Mouse (Mus musculus) thymus, postnatal 4 days (tissue): ENCODE results near the gene Ubald2.
"Not testable (repeated sequence)": the region's sequence is repeated elsewhere in the genome, so short reads cannot be mapped to it uniquely, and the experiment has no call there.

ENCODE experiments used
- DNase-seq: peaks from one replicate; pipeline ENCODE4 v3.0.0; 2021

The Ubald2 gene

GRCm38 (mm10) chr11:116433356-116434286, at the start of gene Ubald2:
Gene Ubald2, plus strand, starts transcription at chr11:116434094.
- DNase-seq = peak; percentile 98

- no peak for DNase-seq
Measured at GRCm38 (mm10) chr11:116384171-116384570, 49.7 kb upstream of the Ubald2 start.

GRCm38 (mm10) chr11:116385999-116386398, 47.9 kb upstream of the Ubald2 start:
- no peak for DNase-seq

DNA sequence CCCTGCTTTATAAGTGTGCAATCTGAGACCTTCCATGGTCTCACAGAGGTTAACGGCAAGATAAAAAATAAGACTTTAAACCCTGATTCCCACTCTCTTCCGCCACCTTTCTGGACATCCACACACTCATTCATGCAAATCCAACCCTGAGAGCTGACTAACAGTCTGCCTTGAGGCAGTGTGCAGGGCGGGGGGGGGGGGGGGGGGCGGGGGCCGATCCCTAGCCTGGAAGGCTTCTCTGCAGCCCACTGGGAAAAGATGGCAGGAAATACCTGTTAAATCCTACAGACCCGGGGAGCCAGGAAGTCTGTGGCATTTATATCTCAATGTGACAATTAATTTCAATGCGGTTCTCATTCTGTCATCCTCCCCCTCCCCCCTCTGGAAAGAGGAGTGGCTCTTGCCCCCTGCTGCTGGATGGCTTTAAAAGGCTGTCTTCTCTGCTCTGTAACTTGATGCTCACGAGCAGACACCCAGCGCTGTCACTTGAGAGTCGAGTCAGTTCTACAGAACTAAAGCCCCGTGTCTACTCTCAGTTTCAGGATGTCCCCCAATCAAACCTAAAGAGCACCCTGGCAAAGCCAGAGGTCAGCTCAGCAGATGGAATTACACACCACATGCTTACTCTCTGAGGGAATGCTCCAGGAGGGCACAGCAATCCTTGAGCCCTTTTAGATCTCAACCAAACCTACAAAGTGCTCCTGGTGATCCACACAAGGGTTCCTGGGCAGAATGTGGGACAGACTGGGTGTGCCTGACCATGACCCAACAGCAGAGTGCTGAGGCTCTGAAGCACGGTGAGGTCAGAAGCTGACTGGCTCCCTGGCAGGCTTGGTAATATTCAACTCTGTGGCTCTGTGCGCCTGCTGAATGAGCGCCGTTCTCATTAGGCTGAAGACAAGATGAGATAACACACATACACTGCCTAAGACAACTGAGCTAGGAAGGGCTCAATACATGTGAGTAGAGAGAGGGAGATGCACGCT, 46.5 kb upstream of the Ubald2 start:
- no peak for DNase-seq

DNA sequence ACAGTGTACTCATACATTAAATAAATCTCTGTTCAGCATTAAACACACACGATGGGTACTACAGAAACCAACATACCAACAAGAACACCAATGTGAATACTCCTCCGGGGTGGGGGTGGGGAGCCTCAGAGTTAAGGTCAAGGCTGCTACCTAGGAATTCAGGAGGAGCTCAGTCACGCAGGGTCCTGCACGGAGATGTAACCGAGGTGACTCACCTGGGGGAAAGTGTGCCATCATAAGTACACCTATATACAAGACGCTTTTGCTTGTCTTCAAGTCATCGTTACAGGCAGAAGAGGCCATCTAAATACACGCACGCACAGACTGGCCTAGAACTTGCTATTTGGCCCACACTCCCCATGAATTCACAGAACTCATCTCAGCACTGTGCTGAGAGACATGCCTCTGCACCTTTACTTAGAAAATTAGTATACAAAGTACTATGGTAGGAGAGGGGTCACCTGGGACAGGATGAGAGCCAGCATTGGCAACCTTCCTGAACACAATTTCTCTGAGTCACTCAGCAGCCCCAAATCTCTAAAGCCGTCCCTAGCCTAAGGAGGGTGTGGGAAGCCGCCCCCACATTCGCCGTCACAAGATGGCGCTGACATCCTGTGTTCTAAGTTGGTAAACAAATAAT, 44.9 kb upstream of the Ubald2 start:
- DNase-seq = peak; percentile 56

GRCm38 (mm10) chr11:116394769-116395168, 39.1 kb upstream of the Ubald2 start:
- no peak for DNase-seq

DNA sequence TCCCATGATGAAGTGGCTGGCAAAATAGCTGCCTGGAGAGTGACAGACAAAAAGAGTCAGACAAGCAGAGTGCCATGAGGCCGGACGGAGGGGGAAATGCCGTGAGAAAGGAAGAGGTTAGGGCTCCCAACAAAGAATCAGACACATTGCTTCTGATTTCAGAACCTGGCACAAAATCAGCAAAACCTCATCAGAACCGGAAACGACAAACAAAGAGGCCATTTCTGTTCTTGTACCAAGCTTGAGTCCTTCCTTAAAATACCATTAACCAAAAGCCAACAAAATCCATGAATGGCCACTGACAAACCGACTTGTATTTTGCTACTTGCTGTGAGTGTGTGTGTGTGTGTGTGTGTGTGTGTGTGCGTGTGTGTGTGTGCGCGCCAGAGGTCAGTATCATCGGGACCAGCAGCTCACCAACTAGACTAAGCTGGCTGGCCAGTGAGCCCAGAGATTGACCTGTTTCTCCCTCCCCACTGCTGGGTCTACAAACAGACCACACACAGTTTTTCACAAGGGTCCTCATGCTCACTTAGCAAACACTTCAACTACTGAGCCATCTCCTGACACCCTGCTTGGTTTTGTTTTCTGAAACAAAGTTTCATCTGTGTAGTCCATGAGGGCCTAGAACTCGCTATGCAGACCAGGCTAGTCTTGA, 37.5 kb upstream of the Ubald2 start:
- no peak for DNase-seq

- DNase-seq = no peak
Measured at GRCm38 (mm10) chr11:116396934-116397330, 37.0 kb upstream of the Ubald2 start.

DNA sequence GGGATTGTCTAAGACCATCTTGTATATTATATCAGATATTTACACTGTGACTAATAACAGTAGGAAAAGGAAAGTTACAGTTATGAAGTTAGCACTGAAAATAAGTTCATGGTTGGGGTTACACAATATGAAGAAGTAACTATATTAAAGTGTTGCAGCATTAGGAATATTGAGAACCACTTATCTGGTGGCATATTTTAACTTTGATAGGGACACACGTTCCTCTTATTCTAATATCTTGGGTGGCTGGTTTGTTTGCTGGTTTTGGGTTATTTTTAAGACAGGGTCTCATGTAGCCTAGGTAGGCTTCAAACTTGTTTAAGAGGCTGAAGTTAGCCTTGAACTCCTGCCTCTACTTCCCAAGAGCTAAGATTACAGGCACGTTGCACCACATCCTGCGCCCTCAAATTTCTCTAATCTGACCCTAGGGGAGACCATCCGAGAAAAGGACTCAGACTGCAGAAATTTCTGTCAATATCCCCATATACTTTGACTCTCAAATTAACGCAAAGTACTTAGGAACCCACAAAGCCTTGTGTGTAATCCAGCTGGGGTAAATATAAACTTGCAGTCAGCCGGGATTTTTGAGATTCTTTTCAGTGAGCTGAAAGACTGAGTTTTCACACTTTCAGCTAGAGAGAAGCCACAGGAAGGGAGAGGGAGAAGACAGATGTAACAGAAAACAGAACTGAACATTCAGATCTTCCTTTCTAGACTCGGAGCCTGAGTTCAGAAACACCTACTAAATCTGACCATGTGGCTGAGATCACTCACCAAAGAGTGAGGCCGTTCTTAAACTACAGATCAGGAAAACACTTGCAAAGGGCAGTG, 36.2 kb upstream of the Ubald2 start:
- DNase-seq = no peak

DNA sequence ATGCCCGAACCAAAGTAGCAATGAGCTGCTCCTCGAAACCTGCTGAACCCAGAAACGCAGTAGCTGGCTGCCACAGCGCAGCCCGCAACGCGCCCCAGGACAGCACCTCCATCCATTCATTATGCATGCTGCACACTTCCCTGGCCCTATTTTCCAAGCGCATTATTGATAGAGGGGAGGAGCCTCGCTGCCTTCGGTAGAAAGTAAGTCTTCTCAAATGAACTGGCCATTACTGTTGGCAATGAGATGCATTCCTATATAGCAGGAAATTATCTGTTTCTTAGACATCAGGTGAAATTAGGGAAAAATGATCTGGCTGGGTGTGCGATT, 35.6 kb upstream of the Ubald2 start:
- DNase-seq = no peak

DNA sequence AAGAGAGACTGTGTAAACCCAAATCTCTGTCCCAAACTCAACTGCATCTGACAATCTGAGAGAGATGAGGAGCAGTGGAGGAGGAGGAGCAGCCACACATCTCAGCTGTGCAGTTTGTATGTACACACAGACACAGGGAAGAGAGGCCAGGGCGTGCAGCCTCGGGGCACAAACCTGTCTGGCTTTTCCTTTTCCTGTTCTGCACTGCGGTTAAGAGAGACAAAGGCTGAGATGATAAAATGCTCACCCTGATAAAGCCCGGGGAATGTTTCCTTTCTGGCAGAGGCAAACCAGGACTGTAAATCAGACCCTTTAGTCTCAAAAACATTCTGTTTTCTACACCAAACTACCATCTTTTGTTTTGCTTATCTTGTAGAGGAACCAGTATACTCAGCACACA, 33.3 kb upstream of the Ubald2 start:
- no peak for DNase-seq

- no peak for DNase-seq
Measured at GRCm38 (mm10) chr11:116405601-116406000, 28.3 kb upstream of the Ubald2 start.

- DNase-seq = no peak
Measured at GRCm38 (mm10) chr11:116406231-116406728, 27.6 kb upstream of the Ubald2 start.

- no peak for DNase-seq
Measured at GRCm38 (mm10) chr11:116409008-116409407, 24.9 kb upstream of the Ubald2 start.

GRCm38 (mm10) chr11:116410415-116410814, 23.5 kb upstream of the Ubald2 start:
- not testable (repeated sequence) for DNase-seq

- DNase-seq = no peak
Measured at GRCm38 (mm10) chr11:116411582-116411981, 22.3 kb upstream of the Ubald2 start.

- peak; percentile 58 for DNase-seq
Measured at GRCm38 (mm10) chr11:116412028-116412827, 21.7 kb upstream of the Ubald2 start.

DNA sequence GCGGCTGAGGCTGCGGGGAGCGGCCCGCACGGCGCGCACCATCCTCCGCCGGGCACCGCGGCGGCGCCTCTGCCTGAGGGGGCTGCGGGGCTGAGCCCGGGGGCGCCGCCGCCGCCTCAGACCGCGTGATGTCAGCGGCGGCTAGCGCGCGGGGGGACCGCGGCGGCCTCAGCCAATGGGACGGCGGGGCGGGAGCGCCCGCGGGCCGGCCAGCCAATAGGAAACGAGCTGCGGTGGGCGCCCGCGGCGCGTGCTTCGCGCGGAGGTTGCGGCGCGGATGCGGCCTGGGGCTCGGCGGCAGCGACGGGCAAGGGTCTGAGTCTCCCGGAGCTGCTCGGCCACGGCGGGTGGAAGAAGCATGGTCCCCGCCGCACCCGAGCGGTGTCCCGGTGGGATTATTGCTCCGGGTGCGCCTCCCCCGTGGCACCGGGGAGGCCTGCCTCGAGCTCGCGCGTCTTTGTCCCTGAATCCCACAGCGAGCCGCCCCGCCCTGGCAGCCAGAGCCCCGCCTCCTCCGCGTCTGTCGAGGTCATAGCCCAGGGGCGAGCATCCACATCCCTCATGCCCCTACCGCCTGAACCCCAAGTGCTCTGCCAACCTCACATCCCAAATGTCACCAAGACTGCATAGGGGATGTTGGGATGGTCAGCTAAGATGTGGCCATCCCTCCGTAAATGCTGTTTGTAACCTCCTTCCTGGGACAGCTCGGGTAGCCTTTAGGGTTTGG, 20.8 kb upstream of the Ubald2 start, which contains the start of gene Rnf157:
Gene Rnf157, minus strand, starts transcription at position 129 of the 727 bp plus-strand sequence.
- DNase-seq = peak; percentile 90

DNA sequence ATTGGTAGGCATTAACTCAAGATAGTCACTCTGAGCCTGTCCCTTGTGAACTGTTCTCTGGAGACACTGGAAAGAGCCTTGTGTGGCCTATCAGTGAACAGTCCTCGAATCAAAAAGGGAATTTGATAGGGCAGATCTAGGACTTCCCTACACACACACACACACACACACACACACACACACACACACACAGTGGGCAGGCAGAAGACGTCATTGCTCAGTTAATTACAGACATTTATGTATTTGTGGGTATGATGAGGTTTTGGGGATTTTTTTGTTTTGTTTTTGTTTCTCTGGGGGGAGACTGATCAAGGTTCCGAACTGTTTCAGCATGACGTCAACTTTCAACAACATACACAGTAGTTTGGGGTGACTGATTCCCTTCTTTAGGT, 20.3 kb upstream of the Ubald2 start:
- no peak for DNase-seq
